Mouse (Mus musculus) kidney, adult 2 months (tissue): ENCODE data around the gene Gabarapl1. TPM values are rescaled to one million over a fixed set of nuclear protein-coding genes. Genes with fewer than 3 reads are reported as not detected.
"Not testable (repeated sequence)": the region's sequence is repeated elsewhere in the genome, so short reads cannot be mapped to it uniquely, and the experiment has no call there.

Source experiments
- DNase-seq: peaks from one replicate; pipeline ENCODE4 v3.0.0; 2021
- H3K27ac ChIP-seq: fragments of 200-500 bp; 2 replicates; pipeline ENCODE4 v1.5.1; 2012; ENCODE audit warnings: low read depth, low read length, control low read depth, inconsistent platforms; ENCODE audit not compliant: insufficient read depth
- H3K27me3 ChIP-seq: fragments of 200-500 bp; replicated peaks from 2 replicates; pipeline ENCODE4 v1.6.1; 2012; ENCODE audit warnings: mild to moderate bottlenecking, moderate library complexity, low read length, inconsistent platforms; ENCODE audit not compliant: control insufficient read depth, insufficient read depth
- H3K36me3 ChIP-seq: fragments of 200-500 bp; 2 replicates; pipeline ENCODE4 v1.6.1; 2012; ENCODE audit warnings: mild to moderate bottlenecking, moderate library complexity, low read length, inconsistent platforms; ENCODE audit not compliant: control insufficient read depth, insufficient read depth
- H3K4me1 ChIP-seq: fragments of 200-500 bp; 2 replicates; pipeline ENCODE4 v1.6.1; 2011; ENCODE audit warnings: low read length; ENCODE audit not compliant: control insufficient read depth, insufficient read depth
- H3K4me3 ChIP-seq: fragments of 200-500 bp; 2 replicates; pipeline ENCODE4 v1.5.1; 2011; ENCODE audit warnings: mild to moderate bottlenecking, low read depth, low read length, control low read depth; ENCODE audit not compliant: insufficient read depth
- CTCF ChIP-seq: fragments of 200-500 bp; conservative IDR thresholded peaks from 2 replicates; pipeline ENCODE4 v1.5.1; 2011; ENCODE audit warnings: low read depth, mild to moderate bottlenecking, control low read depth, low read length, moderate library complexity, mixed read lengths; ENCODE audit not compliant: insufficient read depth, insufficient read length
- POLR2A ChIP-seq: fragments of 200-500 bp; IDR thresholded peaks from one replicate; pipeline ENCODE4 v1.6.1; 2011; ENCODE audit warnings: low read depth, low read length, control low read depth
- WGBS: fragments of 180-500 bp; shearing (Covaris S2); methylation state at CpG from one replicate; pipeline ENCODE4 v1.1.7; 2018; 5-methylcytosine and 5-hydroxymethylcytosine counted together
- polyA plus RNA-seq: library from polyadenylated mRNA; depleted of rRNA; stranded (reverse); fragments of >200 nt; gene quantifications from 2 replicates; pipeline ENCODE4 v1.2.3, GENCODE M21; 2012; rRNA removed

The Gabarapl1 gene
- polyA plus RNA-seq = 648 and 804 TPM in 2 replicates

DNA sequence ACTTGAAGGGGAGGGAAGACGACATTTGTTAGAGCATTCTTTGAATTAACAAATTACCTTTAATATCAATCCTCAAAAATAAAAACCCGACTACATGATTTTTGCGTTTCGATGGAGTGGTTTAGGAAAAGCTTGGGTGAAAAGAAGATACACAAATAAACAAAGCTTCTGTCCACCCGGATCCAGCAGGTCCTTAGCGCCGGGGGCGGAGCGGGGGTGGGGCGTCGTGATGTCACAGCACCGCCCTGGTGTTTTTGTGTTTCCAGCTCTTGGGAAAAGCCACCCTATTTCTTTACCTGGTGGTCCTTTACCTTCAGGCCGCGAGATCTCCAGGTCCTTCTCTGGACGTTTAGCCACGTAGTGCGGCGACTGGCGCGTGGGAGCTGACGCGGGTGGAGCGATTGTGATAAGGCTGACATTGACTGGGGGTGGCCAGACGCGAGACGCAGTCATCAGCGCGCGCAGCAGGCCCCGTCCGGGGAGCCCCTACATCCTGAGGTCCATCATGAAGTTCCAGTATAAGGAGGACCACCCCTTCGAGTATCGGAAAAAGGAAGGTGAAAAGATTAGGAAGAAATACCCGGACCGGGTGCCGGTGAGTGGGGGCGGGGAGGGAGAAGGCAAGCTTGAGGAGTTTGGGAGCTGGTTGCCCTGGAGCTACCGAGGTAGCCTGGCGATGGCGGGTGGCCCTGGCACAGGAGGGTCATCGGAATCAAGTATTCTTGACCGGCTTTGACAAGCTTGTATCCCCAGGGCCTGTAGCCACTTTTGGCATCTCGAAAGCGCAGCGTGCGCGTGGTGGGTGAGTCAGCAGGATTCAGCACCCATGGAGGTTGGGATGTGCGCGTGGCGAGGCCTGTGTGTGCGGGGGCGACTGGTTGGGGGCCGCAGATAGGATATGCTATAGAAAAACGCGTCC lies at the start of gene Gabarapl1:
Gene Gabarapl1 (plus strand): TSS at position 219 of the 919 bp plus-strand sequence.
- H3K36me3 ChIP-seq = peaks cover 12% of the 10 kb centered on the region
- no peaks in the 10 kb centered on the region for H3K27me3 ChIP-seq
- DNase-seq = peak; percentile 97
- H3K27ac ChIP-seq = peak within 1 kb of the TSS; percentile 100
- peaks cover 37% of the 10 kb centered on the region for H3K4me1 ChIP-seq
- WGBS = under 1% methylated on average over 55 of the region's 55 CpGs
- peak within 1 kb of the TSS; percentile 79 for H3K4me3 ChIP-seq
- TF ChIP-seq CTCF (no peak), POLR2A (peak; percentile 48)

DNA sequence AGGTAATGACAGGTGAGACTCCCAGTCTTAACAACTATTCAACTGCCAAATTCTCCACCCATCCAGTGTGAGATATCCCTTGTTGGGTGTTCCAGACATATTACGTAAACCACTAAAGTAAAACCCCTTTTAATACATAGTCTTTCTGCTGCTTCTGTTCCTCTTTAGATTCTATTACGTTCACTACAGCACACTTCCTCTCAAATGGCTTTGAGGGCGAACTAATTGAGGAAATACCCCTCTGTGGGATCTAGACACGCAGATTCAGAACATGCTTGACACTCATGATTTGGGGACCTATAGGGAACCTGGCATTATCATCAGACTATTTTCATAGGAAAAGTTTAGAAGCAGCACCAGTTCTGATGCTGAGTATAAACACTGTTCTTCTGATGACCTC lies 38.0 kb upstream of the Gabarapl1 start:
- no peaks in the 10 kb centered on the region for H3K4me1 ChIP-seq
- DNase-seq = no peak
- H3K27me3 ChIP-seq = no peaks in the 10 kb centered on the region
- H3K36me3 ChIP-seq = no peaks in the 10 kb centered on the region
- no peak overlapping the region for H3K4me3 ChIP-seq
- 78% methylated on average over 4 of the region's 4 CpGs for WGBS
- TF ChIP-seq CTCF (no peak), POLR2A (no peak)
- no peak overlapping the region for H3K27ac ChIP-seq

- H3K4me1 ChIP-seq = no peaks in the 10 kb centered on the region
- H3K4me3 ChIP-seq = no peak overlapping the region
- 90% methylated on average over 3 of the region's 3 CpGs for WGBS
- H3K27me3 ChIP-seq = no peaks in the 10 kb centered on the region
- H3K36me3 ChIP-seq = no peaks in the 10 kb centered on the region
- no peak overlapping the region for H3K27ac ChIP-seq
- no peak for DNase-seq
- no peak for TF ChIP-seq CTCF
- TF ChIP-seq POLR2A = no peak
Observed at GRCm38 (mm10) chr6:129497345-129498218, 35.4 kb upstream of the Gabarapl1 start.

DNA sequence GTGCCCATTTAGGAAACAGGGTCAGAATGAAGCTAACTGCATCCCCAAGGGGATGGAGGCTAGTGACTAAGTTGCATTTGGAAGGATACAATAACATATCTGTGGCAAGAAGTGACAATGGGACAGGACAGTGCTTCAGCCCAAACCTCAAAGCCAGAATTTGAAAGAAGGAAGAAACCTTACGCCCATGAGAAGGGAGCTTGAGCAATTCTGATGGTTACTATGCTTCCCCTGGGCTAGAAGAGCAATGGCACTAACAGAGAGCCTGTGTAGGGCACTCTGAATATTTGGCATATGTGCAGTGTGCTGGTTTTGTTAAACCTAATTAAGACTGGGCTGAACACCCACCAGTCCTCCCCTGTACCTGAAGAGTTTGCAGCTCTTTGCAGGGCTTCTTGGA lies 33.4 kb upstream of the Gabarapl1 start:
- not testable (repeated sequence) for H3K27me3 ChIP-seq, H3K36me3 ChIP-seq, H3K4me1 ChIP-seq, DNase-seq, H3K4me3 ChIP-seq, H3K27ac ChIP-seq
- 94% methylated on average over 1 of the region's 1 CpGs for WGBS

- Histone ChIP-seq H3K27me3 (no peaks in the 10 kb centered on the region), H3K4me1 (no peaks in the 10 kb centered on the region), H3K36me3 (no peaks in the 10 kb centered on the region), H3K4me3 (no peak overlapping the region), H3K27ac (no peak overlapping the region)
- DNase-seq = no peak
- TF ChIP-seq CTCF = no peak
- TF ChIP-seq POLR2A = no peak
- 92% methylated on average over 2 of the region's 2 CpGs for WGBS
Observed at GRCm38 (mm10) chr6:129503471-129503870, 29.5 kb upstream of the Gabarapl1 start.

GRCm38 (mm10) chr6:129507024-129507423 lies 25.9 kb upstream of the Gabarapl1 start, which contains the start of gene Olr1:
Olr1 (minus strand) TSS chr6:129507165.
- H3K27me3 ChIP-seq = no peaks in the 10 kb centered on the region
- H3K27ac ChIP-seq = no peak within 1 kb of the TSS
- peaks cover 2% of the 10 kb centered on the region; the same call in 1 of the 2 replicates for H3K4me1 ChIP-seq
- WGBS = 79% methylated on average over 9 of the region's 9 CpGs
- H3K4me3 ChIP-seq = no peak within 1 kb of the TSS
- H3K36me3 ChIP-seq = no peaks in the 10 kb centered on the region
- no peak for DNase-seq
- no peak for TF ChIP-seq POLR2A
- no peak for TF ChIP-seq CTCF
